Mouse (Mus musculus): ENCODE results near the gene Nfatc3.

DNA sequence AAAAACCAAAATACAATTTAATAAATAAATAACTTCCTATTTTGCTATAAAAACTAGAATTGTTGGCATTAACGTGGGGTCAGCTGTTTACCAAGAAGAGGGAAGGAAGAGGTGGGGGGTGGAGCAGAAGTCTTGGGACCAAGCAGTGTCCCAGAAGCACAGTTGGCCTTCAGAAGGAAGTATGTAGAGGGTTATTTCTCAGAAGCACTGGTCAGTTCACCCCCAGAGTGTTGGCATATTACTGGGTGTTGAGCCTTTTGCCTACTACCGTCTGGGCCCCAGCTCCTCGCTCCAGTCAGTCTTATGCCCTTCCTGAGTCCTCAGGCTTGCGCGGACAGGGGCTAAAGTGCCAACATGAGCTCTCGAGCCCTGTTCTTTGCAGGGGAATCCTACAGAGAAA, 90.4 kb downstream of the Nfatc3 start:
- TF ChIP-seq CTCF (IDR thresholded peaks at IDR 0.05; ENCODE audit: borderline replicate concordance, insufficient read depth, low read depth, low read length) (no peak), POLR2A (IDR thresholded peaks at IDR 0.05; ENCODE audit: borderline replicate concordance, insufficient read depth, low read length) (no peak)
